Mouse (Mus musculus): Measurements from ENCODE around the gene Mtg1.

The Mtg1 gene

GRCm38 (mm10) chr7:140137135-140138020, at the start of gene Mtg1:
Gene Mtg1 (plus strand): TSS chr7:140137564.
- CTCF ChIA-PET: no interaction called here

GRCm38 (mm10) chr7:140090601-140091000, 46.8 kb upstream of the Mtg1 start:
- CTCF ChIA-PET: no interaction called here

- CTCF ChIA-PET: no interaction called here
These were observed 44.3 kb upstream of the Mtg1 start, which contains the start of gene Prap1 for GRCm38 (mm10) chr7:140092924-140093528. Gene Prap1 (plus strand): TSS chr7:140093395.

- CTCF ChIA-PET: no interaction called here
These were observed 42.4 kb upstream of the Mtg1 start for GRCm38 (mm10) chr7:140094954-140095353.

GRCm38 (mm10) chr7:140095556-140095955, 41.8 kb upstream of the Mtg1 start:
- CTCF ChIA-PET: no interaction called here

- CTCF ChIA-PET: no interaction called here
These were observed 41.3 kb upstream of the Mtg1 start for GRCm38 (mm10) chr7:140096055-140096454.

GRCm38 (mm10) chr7:140098466-140098865, 38.9 kb upstream of the Mtg1 start:
- CTCF ChIA-PET: no interaction called here

GRCm38 (mm10) chr7:140101498-140101897, 35.9 kb upstream of the Mtg1 start:
- CTCF ChIA-PET: no interaction called here

- CTCF ChIA-PET: interaction anchor here (0.6 kb wide), 1 partner anchor 150 kb away, joined by 4 read pairs; no protein-coding TSS in a partner anchor
These were observed 35.1 kb upstream of the Mtg1 start, which contains the start of gene Fuom for GRCm38 (mm10) chr7:140101993-140102860. Gene Fuom (minus strand): TSS chr7:140102441.

GRCm38 (mm10) chr7:140104009-140104408, 33.4 kb upstream of the Mtg1 start:
- CTCF ChIA-PET: no interaction called here

- CTCF ChIA-PET: no interaction called here
These were observed 25.4 kb upstream of the Mtg1 start for GRCm38 (mm10) chr7:140111943-140112342.

GRCm38 (mm10) chr7:140115583-140116328, 21.6 kb upstream of the Mtg1 start, which contains the start of gene Paox:
Gene Paox (plus strand): TSS chr7:140115799.
- CTCF ChIA-PET: no interaction called here

GRCm38 (mm10) chr7:140116329-140117054, 20.9 kb upstream of the Mtg1 start, which contains the start of gene Echs1:
Gene Echs1 (minus strand): TSS chr7:140116476.
- CTCF ChIA-PET: no interaction called here

- CTCF ChIA-PET: no interaction called here
These were observed 16.9 kb upstream of the Mtg1 start for GRCm38 (mm10) chr7:140120484-140120883.

GRCm38 (mm10) chr7:140121338-140121910, 15.9 kb upstream of the Mtg1 start:
- CTCF ChIA-PET: no interaction called here

GRCm38 (mm10) chr7:140122765-140123164, 14.6 kb upstream of the Mtg1 start:
- CTCF ChIA-PET: no interaction called here

- CTCF ChIA-PET: no interaction called here
These were observed 13.0 kb upstream of the Mtg1 start for GRCm38 (mm10) chr7:140124382-140124781.

- CTCF ChIA-PET: no interaction called here
These were observed 11.9 kb upstream of the Mtg1 start for GRCm38 (mm10) chr7:140125278-140126021.

- CTCF ChIA-PET: no interaction called here
These were observed 11.4 kb upstream of the Mtg1 start for GRCm38 (mm10) chr7:140126022-140126350.

GRCm38 (mm10) chr7:140126934-140127333, 10.4 kb upstream of the Mtg1 start:
- CTCF ChIA-PET: no interaction called here
